Mouse (Mus musculus): ENCODE measurements around the gene Ddx58. TPM values are rescaled to one million over a fixed set of nuclear protein-coding genes. Genes with fewer than 3 reads are reported as not detected.
A peak's percentile ranks its signal among the peaks of the same experiment; 100 is the strongest.

Ddx58 gene
- total and polyA plus RNA-seq, 3 experiments = 13.3 to 30.3 (median 25.2) TPM

DNA sequence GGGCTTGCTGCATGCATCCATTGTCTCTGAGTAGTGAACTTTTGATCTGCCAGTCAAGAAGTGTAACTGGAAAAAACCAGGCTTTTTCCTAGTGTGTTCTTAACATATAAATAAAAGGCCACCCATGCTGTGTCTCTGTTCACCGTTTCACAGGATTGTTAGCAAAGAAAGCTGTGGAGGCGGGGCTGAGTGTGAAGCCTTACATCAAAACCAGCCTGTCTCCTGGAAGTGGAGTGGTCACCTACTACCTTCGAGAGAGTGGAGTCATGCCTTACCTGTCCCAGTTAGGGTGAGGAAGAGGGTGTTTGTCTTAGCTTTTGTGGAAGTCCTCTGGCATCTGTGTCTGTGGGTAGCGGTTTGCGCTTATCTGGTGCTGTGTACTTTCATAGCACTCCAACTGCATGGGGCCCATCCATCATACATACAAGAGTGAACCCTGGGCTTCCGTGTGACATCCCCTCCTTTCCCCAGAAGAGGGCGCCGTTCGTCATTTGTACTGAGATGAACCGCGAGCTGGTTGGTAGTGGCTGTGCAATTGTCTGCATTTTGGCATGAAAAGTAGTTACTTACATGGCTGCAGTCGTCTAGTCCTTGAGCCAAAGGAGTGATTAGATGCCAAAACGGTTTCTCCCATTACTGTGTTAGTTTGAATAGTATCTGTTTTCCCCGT lies 56.8 kb downstream of the Ddx58 start:
- DNase-seq = peak; percentile 71

GRCm38 (mm10) chr4:40181681-40182080 lies 57.9 kb downstream of the Ddx58 start:
- peak; percentile 61 for DNase-seq

DNA sequence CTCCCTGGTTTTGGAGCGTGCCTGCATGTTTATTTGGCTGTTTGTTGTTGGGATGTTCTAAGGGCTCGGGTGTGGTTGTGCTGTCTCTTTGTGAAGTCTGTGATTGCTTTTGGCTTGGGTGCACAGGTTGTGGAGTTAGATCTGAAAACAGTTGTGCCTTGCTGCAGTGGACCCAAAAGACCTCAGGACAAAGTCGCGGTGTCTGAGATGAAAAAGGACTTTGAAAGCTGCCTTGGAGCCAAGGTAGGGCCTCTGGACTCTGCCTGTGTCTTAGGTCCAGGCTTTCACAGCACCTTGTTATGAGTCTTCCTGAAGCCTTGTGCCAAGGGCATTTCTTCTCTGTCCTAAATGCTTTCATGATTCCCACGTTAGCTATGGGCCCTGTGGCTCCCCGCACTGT lies 59.6 kb downstream of the Ddx58 start:
- no peak for DNase-seq

DNA sequence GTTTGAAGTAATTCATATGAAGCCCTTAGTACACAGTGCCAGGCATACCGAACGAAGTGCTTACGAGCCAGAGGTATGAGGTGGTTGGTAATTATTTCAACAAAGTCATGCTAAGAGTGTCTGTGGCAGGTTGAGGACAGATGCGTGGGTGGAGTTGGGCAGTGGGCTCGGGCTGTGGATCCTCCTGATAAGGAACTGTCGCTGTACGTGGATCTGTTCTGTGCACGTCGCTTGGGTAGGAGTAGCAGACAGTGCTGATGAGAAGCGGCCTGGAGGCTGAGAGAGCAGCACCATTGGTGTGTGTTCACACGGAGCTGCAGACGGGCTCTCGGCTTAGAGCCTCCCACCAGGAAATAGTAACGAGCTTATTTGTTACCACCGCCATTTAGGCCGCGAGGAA lies 61.0 kb downstream of the Ddx58 start:
- DNase-seq = no peak

DNA sequence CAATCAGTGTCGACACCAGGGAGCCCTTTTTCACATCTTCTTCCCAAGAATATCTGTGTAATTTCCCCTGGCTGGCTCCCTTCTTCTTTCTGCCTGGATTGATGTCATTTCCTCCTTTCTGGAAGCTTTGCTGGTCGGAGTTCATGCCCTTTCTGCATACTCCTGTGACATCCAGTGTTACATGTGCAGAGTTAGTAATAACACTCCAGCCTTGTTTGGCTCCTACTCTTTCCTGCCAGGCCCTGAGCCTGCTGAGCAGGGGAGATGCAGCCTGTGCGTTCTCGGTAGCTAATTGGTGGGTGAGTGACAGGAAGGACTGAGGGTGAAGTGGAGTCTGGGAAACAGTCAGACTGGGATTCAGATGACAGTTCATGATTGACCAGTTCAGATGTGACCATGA lies 65.3 kb downstream of the Ddx58 start:
- DNase-seq = no peak

DNA sequence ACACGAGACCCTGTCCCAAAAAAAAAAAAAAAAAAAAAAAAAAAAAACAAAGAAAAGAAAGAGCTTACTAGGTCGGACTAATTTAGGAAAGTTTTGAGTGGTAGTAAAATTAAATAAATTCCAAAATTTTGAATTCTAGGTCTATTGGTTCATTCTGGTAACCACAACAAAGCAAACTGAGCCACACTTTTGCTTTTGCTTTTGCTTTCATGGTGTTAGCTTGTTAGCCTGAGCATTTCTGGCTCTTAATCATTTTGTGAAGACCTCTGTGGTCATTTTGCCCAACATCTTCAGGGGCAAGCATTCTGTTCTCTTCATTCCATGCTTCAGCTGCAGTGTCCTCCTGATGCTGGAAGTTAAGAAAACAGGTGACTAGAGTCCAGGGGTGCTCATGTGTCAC lies 67.3 kb downstream of the Ddx58 start:
- DNase-seq = no peak

DNA sequence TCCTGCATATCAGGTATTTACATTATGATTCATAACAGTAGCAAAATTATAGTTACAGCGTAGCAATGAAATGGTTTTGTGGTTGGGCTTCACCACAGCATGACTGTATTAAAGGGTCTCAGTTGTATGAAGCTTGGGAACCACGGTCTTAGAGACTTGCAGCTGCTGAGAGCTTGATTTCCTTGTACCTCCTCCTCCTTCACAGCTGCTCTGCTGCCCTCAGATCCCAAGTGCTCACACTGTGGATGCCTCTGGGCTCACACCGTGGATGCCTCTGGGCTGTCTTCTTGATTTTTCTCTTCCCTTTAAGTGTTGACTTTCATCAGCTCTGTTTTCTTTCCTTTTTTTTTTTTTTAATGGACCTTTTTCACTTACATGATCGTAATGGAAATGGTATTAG lies 68.2 kb downstream of the Ddx58 start:
- no peak for DNase-seq

- no peak for DNase-seq
Observed at GRCm38 (mm10) chr4:40163646-40164045, 76.0 kb downstream of the Ddx58 start.

- no peak for DNase-seq
Observed at GRCm38 (mm10) chr4:40160591-40161434, 78.8 kb downstream of the Ddx58 start.

GRCm38 (mm10) chr4:40158224-40158540 lies 81.4 kb downstream of the Ddx58 start:
- no peak for DNase-seq

DNA sequence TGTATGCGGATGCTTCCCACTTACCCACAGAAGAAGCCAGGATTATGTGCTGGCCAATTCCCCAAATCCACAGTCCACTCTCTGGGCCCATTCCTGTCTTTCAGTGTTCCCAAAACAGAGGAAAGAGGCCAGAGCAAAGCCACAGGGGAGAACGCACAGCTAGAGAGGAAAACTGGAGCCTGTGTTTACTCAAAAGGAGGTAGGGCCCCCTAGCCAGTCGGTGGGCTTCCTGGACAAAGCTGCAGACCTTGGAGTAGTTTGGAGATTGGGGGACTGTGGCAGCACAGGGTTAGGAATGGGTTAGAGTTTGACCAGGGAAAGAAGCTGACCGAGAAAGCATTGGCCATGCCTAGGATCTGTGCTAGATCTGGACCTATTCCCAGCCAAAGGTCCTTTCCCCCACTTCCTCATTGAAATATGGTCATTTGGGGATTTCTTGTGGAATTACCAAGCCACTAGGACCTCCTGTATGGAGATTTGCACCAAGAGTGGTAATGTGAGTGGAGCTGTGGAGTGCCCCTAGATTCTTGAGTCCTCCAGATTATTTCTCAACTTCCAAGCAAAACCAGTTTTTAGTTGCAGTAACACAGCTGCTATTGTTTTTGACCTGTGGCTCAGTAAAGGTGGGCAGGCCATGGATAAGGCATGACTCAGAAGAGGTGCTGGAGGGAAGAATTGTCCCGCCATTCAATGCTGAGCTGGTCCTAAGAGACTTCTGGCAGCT lies 82.0 kb downstream of the Ddx58 start:
- DNase-seq = no peak

GRCm38 (mm10) chr4:40156582-40157499 lies 82.8 kb downstream of the Ddx58 start:
- DNase-seq = peak; percentile 35

DNA sequence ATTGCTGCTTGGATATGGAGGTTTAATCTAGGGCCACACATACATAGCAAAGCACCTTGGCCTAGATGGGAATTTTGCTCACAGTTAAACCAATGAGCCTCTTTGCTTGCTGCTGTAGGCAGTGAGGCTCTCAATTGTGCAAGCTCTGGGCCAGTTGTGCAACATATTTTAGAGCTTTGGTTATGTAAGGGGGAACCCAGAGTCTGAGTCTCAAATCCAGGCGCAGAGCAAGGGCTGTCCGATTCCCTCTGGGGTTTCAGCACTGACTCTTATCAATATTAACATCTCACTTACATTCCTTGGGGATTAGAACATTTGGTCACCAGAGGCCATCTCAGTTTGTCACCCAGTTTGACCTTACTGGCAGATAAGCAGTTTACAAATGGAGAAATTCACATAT lies 83.5 kb downstream of the Ddx58 start:
- DNase-seq = peak; percentile 89

DNA sequence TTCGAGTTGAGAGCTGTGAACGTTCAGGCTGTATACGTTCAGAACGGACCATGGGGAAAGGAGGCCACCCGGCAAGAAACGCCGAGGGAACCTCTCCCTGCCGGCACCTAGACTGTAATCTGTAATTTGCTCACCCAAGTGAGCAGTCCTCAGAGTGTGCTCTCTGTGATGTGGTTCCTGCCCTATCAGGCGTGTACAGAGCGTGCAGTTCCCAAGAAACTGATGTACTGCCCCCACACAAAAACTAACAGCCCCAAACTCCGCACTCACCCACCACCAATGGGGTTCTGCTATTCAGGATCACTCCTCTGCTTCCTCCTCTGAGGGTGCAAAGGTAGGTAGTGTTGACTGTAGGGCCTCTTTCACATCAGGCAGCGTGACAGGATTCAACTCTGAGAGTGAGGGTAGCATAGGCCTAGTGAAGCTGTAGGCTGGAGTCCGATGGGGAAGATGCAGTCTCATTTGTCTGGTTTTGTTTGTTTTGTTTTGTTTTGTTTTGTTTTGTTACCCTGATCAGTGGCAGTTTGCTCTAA lies 84.1 kb downstream of the Ddx58 start:
- DNase-seq = no peak

GRCm38 (mm10) chr4:40154751-40155150 lies 84.9 kb downstream of the Ddx58 start:
- DNase-seq = peak; percentile 58

Other genes with a start within 250 kb of the Ddx58 start
- 100 to 1,000 TPM; 122 to 146 TPM for gene Aco1, start 96.7 kb downstream of the Ddx58 start, total RNA-seq (2021)
- 43.3 and 51.3 TPM in 2 replicates for gene Aco1, start 96.7 kb downstream of the Ddx58 start, polyA plus RNA-seq (2012; rRNA removed)
- gene Smim27, start 29.8 kb upstream of the Ddx58 start, total RNA-seq (2021) = 10 to 100 TPM; 52.9 to 54.7 TPM
- 23.2 and 33.7 TPM in 2 replicates for gene Smim27, start 29.8 kb upstream of the Ddx58 start, polyA plus RNA-seq (2012; rRNA removed)
- gene Topors, start 30.0 kb upstream of the Ddx58 start, total RNA-seq (2021) = 10 to 100 TPM; 26.0 to 29.8 TPM
- 4.0 and 4.1 TPM in 2 replicates for gene Topors, start 30.0 kb upstream of the Ddx58 start, polyA plus RNA-seq (2012; rRNA removed)
- gene Ndufb6, start 39.6 kb upstream of the Ddx58 start, total RNA-seq (2021) = 100 to 1,000 TPM; 173 to 335 TPM
- gene Ndufb6, start 39.6 kb upstream of the Ddx58 start, polyA plus RNA-seq (2012; rRNA removed) = 50.3 and 55.2 TPM in 2 replicates
- not detected for gene Tmem215, start 232.4 kb upstream of the Ddx58 start, total RNA-seq (2021)
- gene Tmem215, start 232.4 kb upstream of the Ddx58 start, polyA plus RNA-seq (2012; rRNA removed) = 0.27 TPM in 2 replicates

Measured in adrenal gland, adult 2 months (tissue).